Mouse (Mus musculus): Measurements from ENCODE around the gene Slc47a2. TPM values are rescaled to one million over a fixed set of nuclear protein-coding genes. Genes with fewer than 3 reads are reported as not detected.
"Not testable (repeated sequence)": the region's sequence is repeated elsewhere in the genome, so short reads cannot be mapped to it uniquely, and the experiment has no call there.

The Slc47a2 gene
- polyA plus RNA-seq, 1 experiment from 2014 or later, result not detected

- WGBS, result 92% methylated on average over 4 of the region's 4 CpGs
- peaks cover 13% of the 10 kb centered on the region for H3K4me1 ChIP-seq
- no peaks in the 10 kb centered on the region for H3K9me3 ChIP-seq (replicated peaks)
- no peaks in the 10 kb centered on the region for H3K36me3 ChIP-seq
- H3K4me2 ChIP-seq, result no peak overlapping the region
- H3K4me3 ChIP-seq (replicated peaks), result no peak overlapping the region
- no peak overlapping the region for H3K9ac ChIP-seq (replicated peaks)
- peaks cover 41% of the 10 kb centered on the region for H3K27me3 ChIP-seq (replicated peaks)
- no peak for ATAC-seq (ENCODE audit: low FRiP score)
- no peak overlapping the region for H3K27ac ChIP-seq (replicated peaks)
These were observed 2.3 kb downstream of the Slc47a2 start for GRCm38 (mm10) chr11:61340374-61340773.

- peaks cover 24% of the 10 kb centered on the region for H3K27me3 ChIP-seq (replicated peaks)
- H3K36me3 ChIP-seq, result no peaks in the 10 kb centered on the region
- no peak overlapping the region for H3K27ac ChIP-seq (replicated peaks)
- peaks cover 10% of the 10 kb centered on the region for H3K4me1 ChIP-seq
- no peak for ATAC-seq (ENCODE audit: low FRiP score)
- H3K9me3 ChIP-seq (replicated peaks), result no peaks in the 10 kb centered on the region
- 77% methylated on average over 10 of the region's 10 CpGs for WGBS
- no peak overlapping the region for H3K4me3 ChIP-seq (replicated peaks)
- no peak overlapping the region for H3K9ac ChIP-seq (replicated peaks)
- H3K4me2 ChIP-seq, result no peak overlapping the region
These were observed 5.1 kb downstream of the Slc47a2 start for GRCm38 (mm10) chr11:61337586-61337985.

DNA sequence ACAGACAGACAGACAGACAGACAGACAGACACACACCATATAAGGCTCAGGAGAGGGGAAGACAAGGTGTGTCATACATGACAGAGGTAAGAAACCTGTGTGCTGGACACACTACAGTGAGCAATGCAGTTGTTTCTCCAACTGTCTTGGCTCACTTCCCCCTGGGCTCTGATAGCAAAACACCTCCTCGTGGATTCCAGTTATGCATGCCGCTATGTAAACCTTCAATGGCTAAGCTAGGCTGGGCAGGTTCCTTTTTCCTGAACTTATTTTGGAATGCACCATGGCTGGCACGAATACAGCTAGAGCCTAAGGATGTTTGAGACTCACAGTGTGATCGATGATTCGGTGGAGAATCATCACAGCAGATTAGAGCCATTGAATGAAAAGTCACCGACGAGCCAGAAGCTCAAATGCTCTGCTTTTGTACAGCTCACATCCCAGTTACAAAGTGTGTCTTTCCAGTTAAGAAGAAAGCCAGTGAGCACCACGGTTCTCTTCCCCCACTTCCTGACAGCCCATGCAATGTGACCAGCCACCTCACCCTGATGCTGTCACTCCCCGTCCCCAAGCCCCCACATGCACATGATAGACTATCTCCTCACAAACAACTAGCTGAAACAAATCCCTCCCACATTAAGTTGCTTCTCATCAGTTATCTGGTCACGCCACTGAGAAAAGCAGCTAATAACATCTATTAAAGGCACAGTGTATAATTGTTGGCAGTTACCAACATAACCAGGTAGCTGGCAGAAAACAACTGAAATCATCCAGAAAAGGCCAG, 21.6 kb downstream of the Slc47a2 start:
- WGBS, result 71% methylated on average over 10 of the region's 10 CpGs
- H3K9ac ChIP-seq (replicated peaks), result no peak overlapping the region
- no peaks in the 10 kb centered on the region for H3K9me3 ChIP-seq (replicated peaks)
- no peak overlapping the region for H3K4me2 ChIP-seq
- no peaks in the 10 kb centered on the region for H3K27me3 ChIP-seq (replicated peaks)
- no peak overlapping the region for H3K4me3 ChIP-seq (replicated peaks)
- ATAC-seq (ENCODE audit: low FRiP score), result no peak
- no peaks in the 10 kb centered on the region for H3K4me1 ChIP-seq
- no peak overlapping the region for H3K27ac ChIP-seq (replicated peaks)
- no peaks in the 10 kb centered on the region for H3K36me3 ChIP-seq

GRCm38 (mm10) chr11:61319923-61320567, 22.6 kb downstream of the Slc47a2 start:
- Histone ChIP-seq H3K36me3 (no peaks in the 10 kb centered on the region), H3K27me3 (replicated peaks) (no peaks in the 10 kb centered on the region), H3K27ac (replicated peaks) (no peak overlapping the region), H3K9ac (replicated peaks) (no peak overlapping the region), H3K9me3 (replicated peaks) (no peaks in the 10 kb centered on the region), H3K4me1 (no peaks in the 10 kb centered on the region), H3K4me3 (replicated peaks) (no peak overlapping the region), H3K4me2 (no peak overlapping the region)
- no peak for ATAC-seq (ENCODE audit: low FRiP score)
- 82% methylated on average over 3 of the region's 3 CpGs for WGBS

GRCm38 (mm10) chr11:61319233-61319922, 23.3 kb downstream of the Slc47a2 start:
- Histone ChIP-seq H3K36me3 (no peaks in the 10 kb centered on the region), H3K9me3 (replicated peaks) (no peaks in the 10 kb centered on the region), H3K27me3 (replicated peaks) (no peaks in the 10 kb centered on the region), H3K4me2 (no peak overlapping the region), H3K9ac (replicated peaks) (no peak overlapping the region), H3K4me3 (replicated peaks) (no peak overlapping the region), H3K4me1 (no peaks in the 10 kb centered on the region), H3K27ac (replicated peaks) (no peak overlapping the region)
- 61% methylated on average over 12 of the region's 12 CpGs for WGBS
- ATAC-seq (ENCODE audit: low FRiP score), result no peak

- WGBS, result 69% methylated on average over 2 of the region's 2 CpGs
- no peak overlapping the region for H3K27ac ChIP-seq (replicated peaks)
- no peaks in the 10 kb centered on the region for H3K9me3 ChIP-seq (replicated peaks)
- no peaks in the 10 kb centered on the region for H3K36me3 ChIP-seq
- ATAC-seq (ENCODE audit: low FRiP score), result no peak
- H3K27me3 ChIP-seq (replicated peaks), result no peaks in the 10 kb centered on the region
- H3K4me2 ChIP-seq, result no peak overlapping the region
- H3K4me1 ChIP-seq, result no peaks in the 10 kb centered on the region
- no peak overlapping the region for H3K9ac ChIP-seq (replicated peaks)
- no peak overlapping the region for H3K4me3 ChIP-seq (replicated peaks)
These were observed 25.8 kb downstream of the Slc47a2 start for GRCm38 (mm10) chr11:61316864-61317263.

DNA sequence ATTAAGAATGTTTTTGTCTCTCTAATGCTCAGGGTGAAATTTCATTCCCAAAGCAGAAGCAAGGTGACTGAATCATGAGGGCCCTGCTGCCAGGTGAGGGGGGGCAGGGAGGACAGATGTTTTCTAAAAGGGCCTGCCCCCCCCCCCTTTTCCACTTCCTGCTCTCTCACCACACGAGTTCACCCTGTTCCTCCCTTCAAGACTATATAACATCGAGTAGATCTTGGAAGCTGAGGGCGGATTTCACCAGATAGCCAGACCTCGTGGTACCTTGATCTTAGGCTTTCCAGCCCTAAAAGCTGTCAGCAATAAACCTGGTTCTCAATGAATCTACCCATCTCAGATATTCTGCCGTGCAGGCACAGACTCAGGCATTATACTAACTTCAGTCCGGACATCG, 32.3 kb downstream of the Slc47a2 start:
- Histone ChIP-seq H3K4me1 (no peaks in the 10 kb centered on the region), H3K4me3 (replicated peaks) (no peak overlapping the region), H3K9me3 (replicated peaks) (no peaks in the 10 kb centered on the region), H3K27ac (replicated peaks) (no peak overlapping the region), H3K9ac (replicated peaks) (no peak overlapping the region), H3K36me3 (no peaks in the 10 kb centered on the region), H3K27me3 (replicated peaks) (no peaks in the 10 kb centered on the region), H3K4me2 (no peak overlapping the region)
- no peak for ATAC-seq (ENCODE audit: low FRiP score)
- WGBS, result 80% methylated on average over 7 of the region's 7 CpGs

DNA sequence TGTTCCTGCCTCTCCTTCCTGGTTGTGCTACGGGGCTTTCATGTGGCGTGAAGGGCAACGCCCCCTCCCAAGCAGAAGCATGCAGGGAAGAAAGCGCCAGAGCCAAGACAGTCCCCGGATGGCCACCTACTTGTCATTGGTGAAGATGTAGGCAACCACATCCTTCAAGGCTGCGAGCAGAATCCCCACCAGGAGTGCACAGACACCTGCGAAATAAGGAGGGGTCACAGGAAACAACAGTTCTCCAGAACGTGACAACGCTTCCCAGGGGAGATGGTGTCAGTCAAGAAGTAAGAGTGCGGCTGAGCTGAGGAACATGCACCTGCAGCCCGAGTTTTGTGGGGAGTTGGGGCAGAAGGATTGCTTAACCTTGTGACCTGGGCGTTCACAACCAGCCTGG, 32.8 kb downstream of the Slc47a2 start:
- ATAC-seq (ENCODE audit: low FRiP score), result no peak
- Histone ChIP-seq H3K4me3 (replicated peaks) (no peak overlapping the region), H3K4me1 (no peaks in the 10 kb centered on the region), H3K9me3 (replicated peaks) (no peaks in the 10 kb centered on the region), H3K9ac (replicated peaks) (no peak overlapping the region), H3K4me2 (no peak overlapping the region), H3K27ac (replicated peaks) (no peak overlapping the region), H3K36me3 (no peaks in the 10 kb centered on the region), H3K27me3 (replicated peaks) (no peaks in the 10 kb centered on the region)
- 75% methylated on average over 12 of the region's 12 CpGs for WGBS

GRCm38 (mm10) chr11:61307795-61308194, 34.9 kb downstream of the Slc47a2 start:
- Histone ChIP-seq H3K4me1 (no peaks in the 10 kb centered on the region), H3K27me3 (replicated peaks) (no peaks in the 10 kb centered on the region), H3K4me2 (no peak overlapping the region), H3K36me3 (no peaks in the 10 kb centered on the region), H3K9ac (replicated peaks) (no peak overlapping the region), H3K9me3 (replicated peaks) (no peaks in the 10 kb centered on the region), H3K4me3 (replicated peaks) (no peak overlapping the region), H3K27ac (replicated peaks) (no peak overlapping the region)
- no peak for ATAC-seq (ENCODE audit: low FRiP score)
- 51% methylated on average over 7 of the region's 7 CpGs for WGBS

DNA sequence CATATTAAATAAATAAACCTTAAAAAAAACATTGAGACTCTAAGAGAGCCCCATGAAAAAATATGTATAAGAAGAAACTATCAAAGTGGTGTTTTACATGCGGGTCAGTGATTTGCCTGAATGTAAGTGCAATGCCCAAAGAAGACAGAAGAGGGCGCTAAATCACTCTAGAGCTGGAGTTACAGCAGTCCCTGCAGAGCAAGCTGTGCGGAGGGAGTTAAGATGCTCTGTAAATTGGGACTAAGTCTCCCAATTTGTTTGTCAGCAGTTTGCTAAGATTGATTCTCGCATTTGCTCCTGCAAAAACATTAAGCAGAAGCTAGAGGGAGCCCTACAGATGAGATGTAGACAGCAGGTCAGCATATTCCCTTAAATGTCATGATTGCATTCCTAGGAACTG, 37.3 kb downstream of the Slc47a2 start:
- no peaks in the 10 kb centered on the region for H3K27me3 ChIP-seq (replicated peaks)
- H3K4me3 ChIP-seq (replicated peaks), result no peak overlapping the region
- no peak overlapping the region for H3K9ac ChIP-seq (replicated peaks)
- H3K4me2 ChIP-seq, result no peak overlapping the region
- H3K36me3 ChIP-seq, result no peaks in the 10 kb centered on the region
- no peak for ATAC-seq (ENCODE audit: low FRiP score)
- WGBS, result 80% methylated on average over 4 of the region's 4 CpGs
- H3K4me1 ChIP-seq, result 0 out of 2 replicates have a peak, but pooled peaks cover 2% of the 10 kb centered on the region
- no peak overlapping the region for H3K27ac ChIP-seq (replicated peaks)
- no peaks in the 10 kb centered on the region for H3K9me3 ChIP-seq (replicated peaks)

- not testable (repeated sequence) for H3K27ac ChIP-seq (replicated peaks); ATAC-seq (ENCODE audit: low FRiP score); H3K4me1 ChIP-seq; H3K9me3 ChIP-seq (replicated peaks); H3K27me3 ChIP-seq (replicated peaks); H3K4me3 ChIP-seq (replicated peaks); H3K4me2 ChIP-seq; H3K36me3 ChIP-seq; H3K9ac ChIP-seq (replicated peaks)
- WGBS, result 93% methylated on average over 6 of the region's 10 CpGs
These were observed 38.1 kb downstream of the Slc47a2 start for GRCm38 (mm10) chr11:61304535-61304934.
